Mouse (Mus musculus) 3134 (cell line): ENCODE data around the gene Pdia3.
"Not testable (repeated sequence)": the region's sequence is repeated elsewhere in the genome, so short reads cannot be mapped to it uniquely, and the experiment has no call there.

Source experiments
- DNase-seq: peaks from one replicate; pipeline ENCODE4 v3.0.0-alpha.2; 2011; ENCODE audit warnings: low spot score; ENCODE audit not compliant: insufficient read length; ENCODE audit errors: extremely low read depth

The Pdia3 gene

DNA sequence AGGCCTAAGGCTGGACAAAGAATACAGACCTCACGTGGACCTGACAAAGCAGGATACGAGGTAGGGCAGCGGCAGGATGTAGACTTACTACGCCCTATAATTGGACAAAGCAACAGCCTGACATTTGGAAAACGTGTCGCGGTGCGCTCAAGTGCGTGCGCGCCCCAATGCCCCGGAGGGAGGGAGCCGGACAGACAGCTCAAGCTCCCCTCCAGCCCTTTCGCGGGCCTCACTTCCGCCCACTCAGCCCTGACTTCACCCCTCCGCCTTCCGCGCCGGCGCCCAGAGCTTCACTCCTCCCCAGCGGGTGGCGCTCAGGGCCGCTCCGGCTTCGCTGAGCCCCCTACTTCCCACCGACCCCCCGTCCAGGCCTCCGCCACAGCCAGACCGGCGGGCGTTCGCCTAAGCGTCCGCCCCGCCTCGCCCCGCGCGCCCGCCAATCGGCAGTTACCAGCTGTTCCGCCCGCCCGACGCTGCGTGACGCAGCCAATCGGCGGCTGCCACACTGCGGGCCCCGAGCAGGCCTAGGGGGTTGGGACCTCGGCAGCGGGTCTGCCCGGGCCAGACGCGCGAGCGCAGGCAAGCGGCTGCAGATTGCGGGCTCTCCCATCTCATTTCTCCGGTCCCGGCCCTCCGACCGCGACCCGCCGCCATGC is at the start of gene Pdia3, which contains the start of gene Catsper2:
Gene Pdia3 (plus strand): TSS at position 389 of the 656 bp plus-strand sequence.
Gene Catsper2 (minus strand): TSS at position 406 of the 656 bp plus-strand sequence.
- peak; percentile 98 for DNase-seq

- DNase-seq = no peak
These were observed 44.7 kb upstream of the Pdia3 start for GRCm38 (mm10) chr2:121368831-121369230.

DNA sequence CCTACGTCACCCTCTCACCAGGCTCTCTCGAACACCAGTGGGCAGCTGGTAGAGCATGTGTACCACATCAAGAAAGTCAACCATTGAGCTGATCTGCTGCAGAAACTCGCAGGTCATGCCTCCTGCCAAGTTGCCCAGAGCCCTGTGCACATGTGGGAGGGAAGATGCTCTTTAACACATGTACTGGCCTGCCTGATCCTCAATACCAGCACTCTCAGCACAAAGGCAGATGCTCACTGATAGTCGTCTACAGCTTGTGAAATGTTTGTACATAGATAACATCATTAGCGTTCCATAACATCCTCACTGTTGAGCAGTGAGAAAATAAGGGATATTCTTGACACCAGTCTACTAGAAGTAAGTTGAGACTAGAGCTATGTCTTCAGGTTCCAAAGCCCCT is 42.7 kb upstream of the Pdia3 start:
- DNase-seq = no peak

GRCm38 (mm10) chr2:121372266-121372665 is 41.3 kb upstream of the Pdia3 start:
- DNase-seq = no peak

DNA sequence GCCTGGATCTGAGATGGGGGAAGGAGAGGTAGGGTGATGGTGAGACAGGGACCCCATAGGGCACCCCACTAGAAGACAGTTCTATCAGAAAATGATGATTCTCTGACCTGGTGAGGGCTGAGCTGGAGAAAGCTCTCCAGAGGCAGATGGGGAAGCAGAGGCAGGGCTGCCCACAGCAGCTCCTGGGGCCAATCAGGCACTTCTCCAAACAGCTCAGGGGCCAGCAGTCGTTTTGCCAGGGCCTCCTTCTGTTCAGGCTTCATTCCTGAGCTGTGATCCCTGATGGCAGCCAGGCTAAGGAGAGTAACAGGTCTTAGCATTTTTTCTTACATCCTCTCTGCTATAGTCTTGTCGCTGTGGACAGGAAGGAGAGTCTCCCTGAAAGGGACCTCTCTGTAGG is 38.8 kb upstream of the Pdia3 start:
- DNase-seq = no peak

DNA sequence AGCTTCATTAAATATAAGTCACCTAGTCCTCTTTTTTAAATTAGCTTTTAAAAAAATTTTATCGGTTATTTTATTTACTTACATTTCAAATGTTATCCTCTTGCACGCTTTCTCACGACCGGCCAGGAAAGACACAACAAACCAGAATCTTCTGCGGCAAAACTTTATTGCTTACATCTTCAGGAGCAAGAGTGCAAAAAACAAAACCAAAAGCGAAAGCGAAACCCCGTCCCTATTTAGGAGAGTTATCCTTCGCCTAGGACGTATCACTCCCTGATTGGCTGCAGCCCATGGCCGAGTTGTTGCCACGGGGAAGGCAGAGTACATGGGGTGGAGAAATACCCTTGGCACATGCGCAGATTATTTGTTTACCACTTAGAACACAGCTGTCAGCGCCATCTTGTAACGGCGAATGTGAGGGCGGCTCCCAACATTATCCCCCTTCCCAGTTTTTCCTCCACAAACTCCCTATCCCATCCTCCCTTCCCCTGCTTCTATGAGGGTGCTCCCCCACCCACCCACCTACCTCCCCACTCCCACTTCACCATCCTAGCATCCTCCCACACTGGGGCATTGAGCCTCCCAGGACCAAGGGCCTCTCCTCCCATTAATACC is 26.5 kb upstream of the Pdia3 start, which contains the start of gene Strc:
Gene Strc (minus strand): TSS at position 208 of the 615 bp plus-strand sequence.
- DNase-seq = not testable (repeated sequence)

GRCm38 (mm10) chr2:121396624-121397023 is 17.0 kb upstream of the Pdia3 start:
- DNase-seq = no peak

- DNase-seq = no peak
These were observed 10.3 kb upstream of the Pdia3 start for GRCm38 (mm10) chr2:121403296-121403695.

GRCm38 (mm10) chr2:121408160-121408559 is 5.4 kb upstream of the Pdia3 start:
- peak; percentile 39 for DNase-seq

DNA sequence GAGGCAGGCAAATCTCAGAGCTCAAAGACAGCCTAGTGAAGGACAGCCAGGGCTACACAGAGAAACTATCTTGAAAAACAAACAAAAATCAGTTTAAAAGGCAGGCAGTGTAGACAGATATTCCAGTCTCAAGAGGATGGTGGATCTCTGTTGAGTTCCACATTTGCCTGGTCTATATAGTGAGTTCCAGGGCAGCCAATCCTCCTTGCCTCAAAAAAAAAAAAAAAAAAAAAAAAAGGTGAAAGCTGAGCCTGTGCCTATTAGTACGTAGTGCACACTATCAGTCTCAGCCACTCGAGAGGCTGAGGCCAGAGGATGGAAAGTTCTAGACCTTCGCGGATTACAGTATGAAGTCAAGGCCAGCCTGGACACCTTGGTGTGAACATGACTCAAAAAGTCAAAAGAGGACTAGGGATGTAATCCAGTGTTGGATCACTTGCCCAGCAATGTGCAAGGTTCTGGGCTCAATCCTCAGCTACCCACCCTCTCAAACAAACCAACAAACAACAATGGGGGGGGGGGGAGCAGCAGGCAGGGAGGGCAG is 660 bp upstream of the Pdia3 start:
- no peak for DNase-seq

- DNase-seq = no peak
These were observed 637 bp downstream of the Pdia3 start for GRCm38 (mm10) chr2:121414139-121414685.

DNA sequence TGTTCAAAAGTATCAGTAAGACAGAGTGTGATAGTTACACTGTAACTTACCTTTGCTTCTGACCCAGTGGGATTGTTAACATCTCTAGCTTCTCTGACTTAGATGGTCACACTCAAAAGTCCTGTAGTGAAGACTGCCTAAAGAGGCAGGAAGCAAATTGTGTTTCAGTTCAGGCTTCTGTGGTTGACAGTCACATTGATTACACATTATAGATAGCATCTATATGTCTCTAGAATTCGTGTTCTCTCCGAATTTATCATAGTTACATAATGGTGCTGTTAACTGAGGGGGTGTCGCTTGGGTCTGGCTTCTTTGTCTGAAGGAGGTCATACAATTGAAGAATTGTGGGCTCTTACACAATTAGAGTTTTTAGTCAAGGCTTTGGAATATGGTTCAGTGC is 1.5 kb downstream of the Pdia3 start:
- DNase-seq = no peak

GRCm38 (mm10) chr2:121415591-121415990 is 2.0 kb downstream of the Pdia3 start:
- DNase-seq = no peak

DNA sequence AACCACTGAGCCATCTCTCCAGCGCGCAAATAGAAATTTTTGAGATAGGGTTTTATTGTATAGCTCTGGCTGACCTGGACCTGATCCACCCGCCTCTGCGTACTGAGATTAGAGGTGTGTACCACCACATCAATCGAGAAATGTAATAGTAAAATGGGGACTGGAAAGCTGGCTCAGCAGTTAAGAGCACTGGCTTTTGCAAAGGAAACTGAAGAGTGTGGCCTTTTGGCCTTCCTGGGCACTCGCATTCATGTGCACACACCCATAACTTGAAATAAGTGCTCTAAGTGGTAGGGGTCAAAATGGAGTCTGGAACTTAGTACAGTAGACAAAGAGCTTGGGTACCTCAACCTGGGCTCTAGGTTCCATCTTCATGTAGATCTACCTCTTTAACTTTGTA is 2.8 kb downstream of the Pdia3 start:
- DNase-seq = no peak

GRCm38 (mm10) chr2:121418476-121418875 is 4.9 kb downstream of the Pdia3 start:
- DNase-seq = no peak

DNA sequence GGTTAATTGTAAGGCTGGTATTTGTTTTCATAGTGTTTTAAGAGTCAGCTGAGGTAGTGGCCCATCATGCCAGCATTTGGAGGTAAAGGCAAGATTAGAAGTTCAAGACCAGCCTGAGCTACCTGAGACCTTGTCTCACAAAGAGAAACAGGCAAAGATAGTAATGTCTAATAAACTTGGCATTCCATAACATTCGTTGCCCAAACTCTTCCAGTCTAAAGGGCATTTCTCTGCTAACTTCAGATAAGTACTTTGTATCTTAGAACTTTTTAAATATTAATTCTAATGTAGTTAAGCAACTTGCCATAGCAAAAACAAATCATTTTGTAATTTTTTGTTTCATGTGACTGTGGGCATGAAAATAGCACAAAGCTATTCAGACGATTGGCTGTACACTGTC is 9.6 kb downstream of the Pdia3 start:
- DNase-seq = no peak

DNA sequence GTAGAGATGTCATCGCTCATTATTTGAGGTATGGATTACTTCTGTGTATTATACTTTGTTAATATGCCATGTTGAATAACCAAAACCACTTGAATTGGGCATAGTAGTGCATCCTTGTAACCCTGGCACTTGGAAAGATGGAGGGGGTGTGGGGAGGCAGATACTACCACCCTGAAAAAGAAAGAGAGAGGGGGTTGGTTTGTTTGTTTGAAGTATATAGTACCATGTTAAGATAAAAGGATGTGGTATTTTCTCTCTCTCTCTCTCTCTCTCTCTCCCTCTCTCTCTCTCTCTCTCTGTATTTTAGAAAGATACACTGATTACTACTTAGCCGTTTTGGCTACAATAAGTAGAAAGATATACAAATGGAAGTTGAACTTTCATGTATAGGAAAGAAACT is 12.3 kb downstream of the Pdia3 start:
- no peak for DNase-seq

GRCm38 (mm10) chr2:121434854-121435253 is 21.3 kb downstream of the Pdia3 start:
- no peak for DNase-seq

DNA sequence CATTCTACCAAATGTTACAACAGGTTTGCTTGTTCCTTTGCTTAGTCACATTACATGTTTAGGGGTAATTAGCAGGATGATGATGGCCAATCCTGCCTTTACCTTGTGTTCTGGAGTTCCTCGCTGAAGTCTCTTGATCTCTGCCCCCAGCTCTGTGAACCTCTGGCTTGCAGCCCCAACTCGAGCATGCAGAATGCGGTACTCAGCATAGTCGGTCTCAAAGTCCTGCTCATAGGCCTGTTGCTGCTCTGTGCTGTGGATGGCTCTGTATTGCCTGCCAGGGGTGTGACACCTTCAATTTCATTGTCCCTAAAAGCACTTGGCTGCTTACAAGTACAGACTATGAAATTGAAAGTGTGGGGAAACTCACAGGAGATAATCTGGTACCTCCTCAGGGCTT is 26.2 kb downstream of the Pdia3 start:
- no peak for DNase-seq

GRCm38 (mm10) chr2:121440834-121441605 is 27.4 kb downstream of the Pdia3 start:
- DNase-seq = no peak

- no peak for DNase-seq
These were observed 28.2 kb downstream of the Pdia3 start for GRCm38 (mm10) chr2:121441800-121442199.
